Mouse (Mus musculus): Measurements from ENCODE around the gene Sec24c. TPM values are rescaled to one million over a fixed set of nuclear protein-coding genes. Genes with fewer than 3 reads are reported as not detected.

Sec24c gene
- total RNA-seq, 1 experiment, result 104 TPM

DNA sequence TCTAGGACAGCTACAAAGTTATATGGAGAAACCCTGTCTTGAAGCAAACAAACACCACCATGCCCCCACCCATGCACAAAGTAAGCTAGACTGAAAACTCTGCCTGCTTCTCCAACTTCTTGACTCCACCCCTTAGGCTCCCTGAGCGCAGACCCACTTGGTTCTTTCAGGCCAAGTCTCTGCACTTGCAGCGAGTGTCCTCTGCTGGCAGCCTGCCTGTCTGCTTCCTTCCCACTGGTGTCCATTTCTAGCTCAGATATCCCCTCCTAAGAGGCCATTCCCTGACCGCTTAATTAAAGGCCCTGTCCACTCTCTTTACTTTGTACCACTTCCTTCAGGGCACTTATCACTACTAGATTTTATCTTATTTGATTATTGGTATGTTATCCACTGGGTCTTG is 69.5 kb downstream of the Sec24c start:
- no peak for DNase-seq (ENCODE audit: low read depth, low spot score)

More for the DNA sequence above, 69.5 kb downstream of the Sec24c start:
- TF ChIP-seq ZNF384 (IDR thresholded peaks at IDR 0.05; ENCODE audit: low read depth, low read length) (no peak), CHD2 (IDR thresholded peaks at IDR 0.05; ENCODE audit: low read depth, low read length) (no peak), ZC3H11A (IDR thresholded peaks at IDR 0.05; ENCODE audit: borderline replicate concordance, low read depth, low read length) (no peak), MAFK (IDR thresholded peaks at IDR 0.05; ENCODE audit: insufficient read depth, low read depth, low read length) (no peak), HCFC1 (IDR thresholded peaks at IDR 0.05; ENCODE audit: borderline replicate concordance, insufficient read depth, low read length) (no peak)
- H3K4me3 ChIP-seq (ENCODE audit: insufficient read depth in 1 of 2, low read depth in 1 of 2, low read length in 2 of 2, poor library complexity in 1 of 2, severe bottlenecking in 1 of 2), result no peak overlapping the region
- in situ Hi-C loops (cut with MboI; ENCODE audit: low sequenced_read_pairs in 2 of 2, unreplicated experiment in 2 of 2), result no loop called here
- no peak overlapping the region for H3K27ac ChIP-seq (ENCODE audit: insufficient read depth, low read depth, low read length, poor library complexity, severe bottlenecking)
- H3K4me1 ChIP-seq (ENCODE audit: control insufficient read depth in 2 of 2, insufficient read depth in 2 of 2, low read length in 2 of 2, poor library complexity in 1 of 2), result peaks cover 0 to 2% of the 10 kb centered on the region in 2 experiments; a peak in 1 of 4 replicates
- H3K36me3 ChIP-seq (ENCODE audit: control insufficient read depth, insufficient read depth, low read length, poor library complexity, severe bottlenecking), result peaks cover 26% of the 10 kb centered on the region; the same call in 1 of the 2 replicates
- H3K9ac ChIP-seq (ENCODE audit: insufficient read depth, low read depth, low read length, poor library complexity, severe bottlenecking), result no peak overlapping the region
- no peaks in the 10 kb centered on the region for H3K9me3 ChIP-seq (ENCODE audit: control insufficient read depth, insufficient read depth, low read depth, low read length)

Other genes with a start within 250 kb of the Sec24c start
- 0.36 and 0.58 TPM in 2 replicates for gene Cfap70, start 222.1 kb upstream of the Sec24c start, total RNA-seq (2012; rRNA removed)
- 37.3 and 55.2 TPM in 2 replicates for gene Anxa7, start 194.2 kb upstream of the Sec24c start, total RNA-seq (2012; rRNA removed)
- 1.1 and 1.7 TPM in 2 replicates for gene Mss51, start 177.4 kb upstream of the Sec24c start, total RNA-seq (2012; rRNA removed)
- gene Ppp3cb, start 127.7 kb upstream of the Sec24c start, total RNA-seq (2012; rRNA removed), result 30.8 and 32.0 TPM in 2 replicates
- 15.3 and 16.6 TPM in 2 replicates for gene Usp54, start 33.2 kb upstream of the Sec24c start, total RNA-seq (2012; rRNA removed)
- gene Myoz1, start 17.8 kb upstream of the Sec24c start, total RNA-seq (2012; rRNA removed), result 0.16 TPM in 1 of 2 replicates, not detected in the other
- 0.85 and 1.1 TPM in 2 replicates for gene Synpo2l, start 6.0 kb upstream of the Sec24c start, total RNA-seq (2012; rRNA removed)
- 5.0 and 6.1 TPM in 2 replicates for gene Fut11, start 20.7 kb downstream of the Sec24c start, total RNA-seq (2012; rRNA removed)
- 136 and 137 TPM in 2 replicates for gene Chchd1, start 28.7 kb downstream of the Sec24c start, total RNA-seq (2012; rRNA removed)
- 33.2 and 33.9 TPM in 2 replicates for gene Zswim8, start 33.2 kb downstream of the Sec24c start, total RNA-seq (2012; rRNA removed)
- 12.1 and 19.1 TPM in 2 replicates for gene Ndst2, start 60.3 kb downstream of the Sec24c start, total RNA-seq (2012; rRNA removed)
- 28.7 and 31.2 TPM in 2 replicates for gene Camk2g, start 119.8 kb downstream of the Sec24c start, total RNA-seq (2012; rRNA removed)
- gene Plau, start 162.4 kb downstream of the Sec24c start, total RNA-seq (2012; rRNA removed), result 4.4 and 13.7 TPM in 2 replicates